Mouse (Mus musculus): ENCODE measurements at regions not wholly inside any gene's neighbourhood (a gene's known extent, or its start where the extent isn't known, plus 50 kb on each side); places are given as distances from the start of the nearest gene placed in this dataset.
A peak's percentile ranks its signal among the peaks of the same experiment; 100 is the strongest.

DNA sequence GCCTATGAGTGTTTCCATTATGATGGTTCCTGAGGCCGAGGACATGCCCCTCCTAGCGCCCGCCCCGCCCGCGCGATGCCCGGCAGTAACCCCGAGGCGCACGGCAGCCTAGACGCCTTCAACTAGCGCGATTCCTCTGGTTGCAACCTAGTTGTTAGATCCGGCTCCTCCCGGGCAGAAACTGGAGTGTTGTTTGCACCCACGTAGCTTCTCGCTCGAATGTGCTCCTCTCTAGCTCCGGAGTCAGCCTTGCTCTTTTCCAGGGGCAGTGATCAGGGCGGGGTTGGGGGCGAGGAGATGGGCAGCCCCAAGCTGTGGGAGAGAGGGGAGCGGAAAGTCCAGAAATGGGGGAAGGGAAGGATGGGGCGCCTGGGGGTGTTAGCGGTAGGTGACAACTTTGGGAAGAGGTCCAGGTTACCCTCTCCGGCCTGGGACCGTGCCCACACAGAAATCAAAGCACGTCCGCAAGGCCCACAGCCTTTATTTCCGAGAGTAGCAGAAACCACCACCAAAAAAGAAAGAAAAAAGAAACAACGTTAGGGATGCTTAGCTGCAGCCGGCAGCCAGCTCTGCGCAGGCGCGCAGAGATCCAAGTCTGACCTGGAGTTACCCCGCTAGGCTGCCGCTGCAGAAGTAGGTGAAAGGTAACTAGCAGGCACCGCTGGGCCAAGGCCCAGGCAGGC, 58.1 kb upstream of the Abca1 start:
- peak; percentile 89 for DNase-seq

- no peak for DNase-seq
Observed at GRCm38 (mm10) chr4:53212541-53212940, 52.8 kb upstream of the Abca1 start.

DNA sequence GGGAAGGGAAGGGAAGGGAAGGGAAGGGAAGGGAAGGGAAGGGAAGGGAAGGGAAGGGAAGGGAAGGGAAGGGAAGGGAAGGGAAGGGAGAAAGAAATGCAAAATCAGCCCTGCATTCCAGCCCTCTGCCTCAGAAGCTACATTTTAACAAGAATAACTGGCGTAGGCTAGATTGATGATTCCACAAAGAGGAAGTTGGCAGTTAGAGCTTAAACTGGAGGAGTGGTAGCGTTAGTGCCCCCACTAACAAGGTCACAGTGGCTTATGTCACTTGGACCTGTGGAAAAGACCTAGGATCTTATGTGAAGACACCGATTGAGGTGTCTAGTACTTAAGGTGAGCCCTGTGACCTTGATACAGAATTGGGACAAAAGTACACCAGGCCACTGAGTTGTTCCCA, 51.0 kb upstream of the Abca1 start:
- DNase-seq = no peak

Measured in embryo, embryonic 11 days (tissue).